Mouse (Mus musculus): Measurements from ENCODE around the gene Hhip. TPM values are rescaled to one million over a fixed set of nuclear protein-coding genes. Genes with fewer than 3 reads are reported as not detected.

The Hhip gene
- total RNA-seq (2021) = 1 to 10 TPM; 3.1 to 4.5 TPM
- long read RNA-seq, experiment 1, full-length matches to known transcripts = 2 of 4 reads
- long read RNA-seq, experiment 1, partial matches to known transcripts = 0 of 4 reads
- long read RNA-seq, experiment 1, other reads (novel, unspliced or antisense) = 2 of 4 reads
- long read RNA-seq, experiment 2, partial matches to known transcripts = 0 of 2 reads
- long read RNA-seq, experiment 2, other reads (novel, unspliced or antisense) = 2 of 2 reads

- peak; percentile 50 to 62 for DNase-seq (ENCODE audit: low spot score in 2 of 2)
Measured at GRCm38 (mm10) chr8:80057198-80058174, at the start of gene Hhip. TSS of gene Hhip (minus strand) at chr8:80058006.

- DNase-seq (ENCODE audit: low spot score in 2 of 2) = no peak
Measured at GRCm38 (mm10) chr8:80087021-80087420, 29.2 kb upstream of the Hhip start.

- peak; percentile 2 to 32 for DNase-seq (ENCODE audit: low spot score in 2 of 2)
Measured at GRCm38 (mm10) chr8:80058193-80058592, 387 bp upstream of the Hhip start.

- no peak for DNase-seq (ENCODE audit: low spot score in 2 of 2)
Measured at GRCm38 (mm10) chr8:80056331-80057070, 1.3 kb downstream of the Hhip start.

GRCm38 (mm10) chr8:80055777-80056176, 2.0 kb downstream of the Hhip start:
- DNase-seq (ENCODE audit: low spot score in 2 of 2) = no peak

- no peak for DNase-seq (ENCODE audit: low spot score in 2 of 2)
Measured at GRCm38 (mm10) chr8:80055094-80055493, 2.7 kb downstream of the Hhip start.

- DNase-seq (ENCODE audit: low spot score in 2 of 2) = no peak
Measured at GRCm38 (mm10) chr8:80054216-80054615, 3.6 kb downstream of the Hhip start.

- DNase-seq (ENCODE audit: low spot score in 2 of 2) = no peak
Measured at GRCm38 (mm10) chr8:80052838-80053237, 5.0 kb downstream of the Hhip start.

GRCm38 (mm10) chr8:80051494-80051893, 6.3 kb downstream of the Hhip start:
- DNase-seq (ENCODE audit: low spot score in 2 of 2) = no peak

- no peak for DNase-seq (ENCODE audit: low spot score in 2 of 2)
Measured at GRCm38 (mm10) chr8:80049256-80050005, 8.4 kb downstream of the Hhip start.

- no peak for DNase-seq (ENCODE audit: low spot score in 2 of 2)
Measured at GRCm38 (mm10) chr8:80048256-80048655, 9.6 kb downstream of the Hhip start.

- no peak for DNase-seq (ENCODE audit: low spot score in 2 of 2)
Measured at GRCm38 (mm10) chr8:80037644-80038253, 20.1 kb downstream of the Hhip start.

GRCm38 (mm10) chr8:80032604-80033003, 25.2 kb downstream of the Hhip start:
- no peak for DNase-seq (ENCODE audit: low spot score in 2 of 2)

- DNase-seq (ENCODE audit: low spot score in 2 of 2) = no peak
Measured at GRCm38 (mm10) chr8:80031330-80032293, 26.2 kb downstream of the Hhip start.

GRCm38 (mm10) chr8:80029631-80030030, 28.2 kb downstream of the Hhip start:
- no peak for DNase-seq (ENCODE audit: low spot score in 2 of 2)

GRCm38 (mm10) chr8:80020469-80020868, 37.3 kb downstream of the Hhip start:
- DNase-seq (ENCODE audit: low spot score in 2 of 2) = no peak

- DNase-seq (ENCODE audit: low spot score in 2 of 2) = no peak
Measured at GRCm38 (mm10) chr8:80015818-80016217, 42.0 kb downstream of the Hhip start.

GRCm38 (mm10) chr8:80004421-80004820, 53.4 kb downstream of the Hhip start:
- no peak for DNase-seq (ENCODE audit: low spot score in 2 of 2)

- no peak for DNase-seq (ENCODE audit: low spot score in 2 of 2)
Measured at GRCm38 (mm10) chr8:80002313-80002712, 55.5 kb downstream of the Hhip start.
